Mouse (Mus musculus) brain, embryonic 14.5 days (tissue): ENCODE data around the gene Hoxa13.

ENCODE experiments used
- CTCF ChIP-seq: fragments of 200-500 bp; IDR thresholded peaks from 2 replicates; pipeline ENCODE4 v1.5.1; 2012; ENCODE audit warnings: inconsistent platforms, mild to moderate bottlenecking, moderate library complexity, borderline replicate concordance; ENCODE audit not compliant: insufficient read depth, insufficient read length; ENCODE audit errors: extremely low read depth
- POLR2A ChIP-seq: fragments of 200-500 bp; IDR thresholded peaks from 2 replicates; pipeline ENCODE4 v1.6.1; 2012; ENCODE audit warnings: mild to moderate bottlenecking, inconsistent platforms, borderline replicate concordance; ENCODE audit not compliant: poor library complexity, insufficient read depth, insufficient read length, severe bottlenecking; ENCODE audit errors: extremely low read depth

- TF ChIP-seq POLR2A (no peak), CTCF (no peak)
Observed at GRCm38 (mm10) chr6:52227470-52228222, 33.0 kb downstream of the Hoxa13 start.
